ENCODE assay signal across 8 mouse cellular contexts in the genomic region with DNA sequence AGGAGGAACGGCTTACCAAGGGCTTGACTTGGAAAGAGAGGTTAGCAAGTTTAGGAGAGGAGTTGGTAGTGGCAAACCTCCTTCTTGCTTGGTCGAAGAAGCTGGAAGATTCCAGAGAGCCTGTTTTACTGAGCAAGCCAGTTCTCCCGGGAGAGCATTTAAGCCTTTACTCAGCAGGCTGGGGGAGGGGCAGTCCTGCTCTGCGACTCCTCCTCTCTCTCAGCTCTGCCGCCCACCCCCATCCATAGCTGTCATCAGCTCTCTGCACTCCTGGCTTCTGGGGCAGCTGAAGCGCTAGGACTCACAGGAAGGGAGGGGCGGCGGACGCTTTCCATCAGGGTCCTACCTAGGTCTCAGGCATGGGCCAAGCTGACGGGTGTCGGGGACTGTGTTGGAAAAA. TPM values are rescaled to one million over a fixed set of nuclear protein-coding genes. Genes with fewer than 3 reads are reported as not detected.
DNase-seq lines count a peak whose midpoint lies in the region; ATAC-seq lines count a peak whose summit lies in the region.

No protein-coding gene starts in this region.

- peak overlapping the region; percentile 51 for H3K27ac ChIP-seq in forebrain, embryonic 15.5 days (replicated peaks)
- H3K27ac ChIP-seq in intestine, embryonic 14.5 days (ENCODE audit: low read depth) = peak overlapping the region; percentile 29; the same call in 1 of the 2 replicates

- H3K4me3 ChIP-seq in forebrain, embryonic 15.5 days = no peak overlapping the region
- no peak overlapping the region for H3K4me3 ChIP-seq in intestine, embryonic 14.5 days (ENCODE audit: low read depth, low read length)

- peak; percentile 47 for DNase-seq in gastrocnemius, adult 18-20 months (ENCODE audit: low spot score)
- DNase-seq in gastrocnemius, adult 8-10 months (ENCODE audit: low spot score in 2 of 2) = no peak
- DNase-seq in MN1 (ENCODE audit: low spot score) = peak; percentile 60
- peak; percentile 73 for DNase-seq in intestine, embryonic 14.5 days (ENCODE audit: low spot score)
- DNase-seq in lung, postnatal 10 days = peak; percentile 81
- DNase-seq in right cerebral cortex, postnatal 10 days (ENCODE audit: low spot score in 2 of 2) = peak; percentile 86 to 88
- no peak for DNase-seq in cerebellum, adult 9-10 months

- H3K27me3 ChIP-seq in forebrain, embryonic 15.5 days = no peaks in the 10 kb centered on the region
- no peaks in the 10 kb centered on the region for H3K27me3 ChIP-seq in intestine, embryonic 14.5 days (replicated peaks; ENCODE audit: control insufficient read depth, insufficient read depth, low read length)

- H3K4me1 ChIP-seq in forebrain, embryonic 15.5 days = peaks cover 27% of the 10 kb centered on the region
- H3K4me1 ChIP-seq in intestine, embryonic 14.5 days (replicated peaks; ENCODE audit: control insufficient read depth, insufficient read depth, low read length) = peaks cover 26% of the 10 kb centered on the region

- 16% methylated on average over 11 of the region's 11 CpGs for WGBS in forebrain, embryonic 15.5 days
- 6% methylated on average over 11 of the region's 11 CpGs for WGBS in intestine, embryonic 14.5 days

- no peak overlapping the region for H3K9ac ChIP-seq in forebrain, embryonic 15.5 days (replicated peaks)
- no peak overlapping the region for H3K9ac ChIP-seq in intestine, embryonic 14.5 days (ENCODE audit: low read length)

- H3K9me3 ChIP-seq in forebrain, embryonic 15.5 days = no peaks in the 10 kb centered on the region
- no peaks in the 10 kb centered on the region for H3K9me3 ChIP-seq in intestine, embryonic 14.5 days (ENCODE audit: control insufficient read depth, low read length)

- no peaks in the 10 kb centered on the region for H3K36me3 ChIP-seq in forebrain, embryonic 15.5 days
- no peaks in the 10 kb centered on the region for H3K36me3 ChIP-seq in intestine, embryonic 14.5 days (ENCODE audit: control insufficient read depth, insufficient read depth, low read length)

- peak; percentile 74 for ATAC-seq in forebrain, embryonic 15.5 days (replicated peaks)
- ATAC-seq in intestine, embryonic 14.5 days (replicated peaks; ENCODE audit: low FRiP score, low TSS enrichment, low read depth) = peak; percentile 57; the same call in 1 of the 2 replicates

- peak overlapping the region; percentile 30 for H3K4me2 ChIP-seq in forebrain, embryonic 15.5 days (replicated peaks)
- H3K4me2 ChIP-seq in intestine, embryonic 14.5 days (ENCODE audit: low read length) = peak overlapping the region; percentile 32

RNA-seq across cellular contexts. Expression of gene Irf2bpl, which starts 28.9 kb away (rescaled TPM):
- total RNA-seq in gastrocnemius, adult 18-20 months (2021) = 10 to 100 TPM; 20.3 to 24.8 TPM
- total RNA-seq in gastrocnemius, adult 8-10 months (2022) = 10 to 100 TPM; 21.3 to 27.0 (median 22.9) TPM
- 94.9 and 95.8 TPM in 2 replicates for polyA plus RNA-seq in forebrain, embryonic 15.5 days (2015; fragmentation: Nextera tagmentation; extraction: Ambion mirVana)
- polyA plus RNA-seq in intestine, embryonic 14.5 days (2014; fragmentation: Nextera tagmentation; extraction: Ambion mirVana) = 16.3 and 18.4 TPM in 2 replicates

Comparison
In these comparisons a context has a peak if more than half of its experiments do, and no peak if none do; other contexts are left out.
1. DNase-seq: peak in gastrocnemius, adult 18-20 months (single experiment), MN1 (single experiment), intestine, embryonic 14.5 days (single experiment), lung, postnatal 10 days (single experiment) and right cerebral cortex, postnatal 10 days (2 of 2); none in gastrocnemius, adult 8-10 months (0 of 2) and cerebellum, adult 9-10 months (single experiment).